Mouse (Mus musculus) right cerebral cortex, adult 2 months (tissue): ENCODE measurements at regions not wholly inside any gene's neighbourhood (a gene's known extent, or its start where the extent isn't known, plus 50 kb on each side); places are given as distances from the start of the nearest gene placed in this dataset.
A peak's percentile ranks its signal among the peaks of the same experiment; 100 is the strongest.
"Not testable (repeated sequence)": the region's sequence is repeated elsewhere in the genome, so short reads cannot be mapped to it uniquely, and the experiment has no call there.

ENCODE experiments used
- DNase-seq, 2 experiments: peaks; one replicate each; pipeline ENCODE4 v3.0.0; 2021 to 2022; ENCODE audit warnings: low spot score in 2 of 2

- not testable (repeated sequence) for DNase-seq
Measured at GRCm38 (mm10) chr16:46811835-46812234, 313.5 kb upstream of the Nectin3 start.

GRCm38 (mm10) chr16:46807476-46807875 lies 309.2 kb upstream of the Nectin3 start:
- no peak for DNase-seq

GRCm38 (mm10) chr16:46776367-46776766 lies 278.0 kb upstream of the Nectin3 start:
- DNase-seq = no peak

DNA sequence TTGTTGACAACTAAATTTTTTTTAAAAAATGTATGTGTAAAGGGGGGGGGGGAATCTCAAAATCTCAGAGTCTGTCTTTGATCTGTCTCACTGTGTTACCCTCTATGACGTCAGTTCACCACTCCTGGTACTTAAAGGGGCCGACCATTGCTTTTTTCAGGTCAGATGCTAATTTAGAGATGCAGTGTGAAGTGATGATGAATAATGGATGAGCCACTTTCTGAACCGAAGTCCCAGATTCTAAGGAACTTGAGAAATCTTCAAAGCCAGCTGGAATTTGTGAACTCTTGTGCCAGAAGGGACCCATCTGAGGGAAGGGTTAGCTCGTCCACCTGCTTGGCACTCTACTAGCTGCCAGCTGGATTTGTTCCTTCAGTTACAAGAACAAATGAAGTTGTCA lies 271.1 kb upstream of the Nectin3 start:
- DNase-seq = peak; percentile 2 to 9

DNA sequence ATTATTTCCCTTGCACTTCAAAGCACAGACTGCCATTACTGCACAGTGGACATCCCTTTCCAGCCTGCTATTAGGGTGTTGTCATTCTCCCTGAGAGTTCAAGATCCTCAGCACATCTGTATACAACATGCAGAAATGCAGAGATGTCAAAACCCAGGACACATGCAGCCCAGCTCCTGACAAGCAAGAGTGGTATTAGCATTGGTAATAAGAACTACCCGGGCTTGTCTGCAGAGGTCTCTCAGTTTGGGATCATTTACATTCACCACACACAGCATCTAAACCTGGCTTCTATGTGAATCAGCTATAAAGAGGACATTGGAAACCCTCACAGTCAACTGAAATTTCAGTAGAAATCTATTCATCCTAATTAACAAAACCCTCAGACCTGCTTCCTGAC lies 270.1 kb upstream of the Nectin3 start:
- DNase-seq = no peak

GRCm38 (mm10) chr16:46735140-46735539 lies 236.8 kb upstream of the Nectin3 start:
- no peak for DNase-seq

- no peak for DNase-seq
Measured at GRCm38 (mm10) chr16:46728424-46728823, 230.1 kb upstream of the Nectin3 start.

DNA sequence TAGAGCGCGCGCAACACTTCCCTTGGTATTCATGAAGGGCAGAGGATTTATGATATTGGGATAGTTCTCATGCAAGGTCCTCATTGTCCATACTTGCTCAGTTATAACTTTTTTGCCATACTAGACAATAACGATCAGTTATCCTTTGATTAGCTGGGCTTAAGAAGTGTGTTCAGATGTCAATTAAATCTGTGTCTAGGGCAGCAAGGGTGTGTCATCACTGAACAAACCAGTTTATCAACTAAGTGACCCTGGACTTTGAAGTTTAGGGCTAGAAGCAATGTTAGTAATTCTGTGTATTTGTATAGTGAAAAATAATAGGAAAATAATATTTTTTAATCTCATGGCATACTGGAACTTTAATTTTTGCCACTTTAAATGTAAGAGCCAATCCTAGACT lies 225.3 kb upstream of the Nectin3 start:
- DNase-seq = no peak

- DNase-seq = no peak
Measured at GRCm38 (mm10) chr16:46679787-46680186, 181.5 kb upstream of the Nectin3 start.

DNA sequence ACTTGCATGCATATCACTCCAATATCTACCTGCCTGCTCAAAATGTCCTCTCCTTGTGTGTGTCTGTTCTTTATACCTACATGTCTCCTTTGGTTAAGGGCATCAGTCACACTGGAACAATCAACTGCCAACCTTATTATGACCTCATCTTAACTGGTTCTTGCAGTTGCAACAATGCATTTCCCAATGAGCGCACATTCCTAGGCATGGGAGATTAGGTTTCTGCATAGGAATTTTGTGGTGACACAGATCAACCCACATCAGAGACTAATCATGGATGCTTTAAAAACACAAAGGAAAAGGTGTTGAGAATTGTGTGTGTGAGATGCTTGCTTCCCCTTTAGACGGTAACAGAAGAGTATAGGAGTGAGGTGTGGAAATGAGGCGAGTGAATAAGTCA lies 171.3 kb upstream of the Nectin3 start:
- DNase-seq = no peak

DNA sequence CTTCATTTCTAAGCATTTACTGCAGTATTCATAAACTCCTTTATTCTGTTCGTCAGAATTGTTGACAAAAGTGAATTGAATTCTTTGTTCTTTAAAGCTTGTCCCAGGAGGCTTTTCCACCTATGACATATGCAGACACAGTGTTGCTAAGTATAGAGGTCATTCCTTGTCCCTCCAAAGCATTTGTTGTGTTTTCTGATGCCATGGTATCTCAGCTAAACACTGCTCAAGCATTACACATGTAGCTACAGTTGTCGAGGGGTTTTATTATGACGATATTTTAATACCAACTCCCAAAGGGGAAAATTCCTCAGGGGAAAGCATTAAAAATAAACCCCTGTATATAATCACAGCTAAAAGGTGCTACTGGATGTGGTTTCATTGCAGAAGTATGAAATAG lies 167.2 kb upstream of the Nectin3 start:
- no peak for DNase-seq

DNA sequence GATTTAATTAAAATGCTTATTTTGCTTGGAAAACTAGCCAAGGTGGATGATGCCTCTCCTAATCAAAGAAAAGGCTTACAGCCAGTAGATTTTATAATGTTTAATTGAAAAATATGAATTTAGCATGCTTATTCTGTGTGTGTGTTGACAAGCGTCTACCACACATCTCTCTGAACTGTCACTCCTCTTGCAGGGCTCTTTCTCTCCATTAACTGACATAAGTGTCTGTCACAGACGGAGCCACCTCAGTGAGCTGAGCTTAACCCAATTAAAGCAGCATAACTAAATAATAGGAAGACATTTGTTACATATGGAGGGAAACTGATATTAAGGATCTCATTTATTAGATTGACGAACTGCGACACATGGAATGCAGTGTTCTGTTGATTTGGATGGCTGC lies 164.7 kb upstream of the Nectin3 start:
- no peak for DNase-seq

- no peak for DNase-seq
Measured at GRCm38 (mm10) chr16:46655041-46655440, 156.7 kb upstream of the Nectin3 start.

GRCm38 (mm10) chr16:46625807-46626206 lies 127.5 kb upstream of the Nectin3 start:
- no peak for DNase-seq

- no peak for DNase-seq
Measured at GRCm38 (mm10) chr16:46623246-46623645, 124.9 kb upstream of the Nectin3 start.

DNA sequence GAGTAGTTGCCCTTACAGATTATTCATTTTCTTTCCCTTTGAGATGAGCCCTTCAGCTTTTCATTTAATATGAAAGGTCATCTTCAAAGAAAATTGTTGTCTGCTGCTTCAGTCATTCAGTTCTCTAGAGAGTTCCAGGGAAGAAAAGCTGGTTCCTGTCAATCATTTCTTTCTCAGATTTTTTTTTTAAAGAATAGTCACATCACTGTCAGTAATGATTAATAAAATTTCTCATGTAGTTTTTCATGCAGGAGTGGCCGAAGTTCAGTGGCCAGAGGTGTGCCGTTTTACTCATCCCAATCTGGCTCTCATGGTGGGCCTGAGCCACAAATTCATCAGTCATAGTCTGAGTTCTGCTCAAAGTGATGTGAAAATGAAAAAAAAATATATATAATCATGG lies 121.5 kb upstream of the Nectin3 start:
- DNase-seq = no peak

DNA sequence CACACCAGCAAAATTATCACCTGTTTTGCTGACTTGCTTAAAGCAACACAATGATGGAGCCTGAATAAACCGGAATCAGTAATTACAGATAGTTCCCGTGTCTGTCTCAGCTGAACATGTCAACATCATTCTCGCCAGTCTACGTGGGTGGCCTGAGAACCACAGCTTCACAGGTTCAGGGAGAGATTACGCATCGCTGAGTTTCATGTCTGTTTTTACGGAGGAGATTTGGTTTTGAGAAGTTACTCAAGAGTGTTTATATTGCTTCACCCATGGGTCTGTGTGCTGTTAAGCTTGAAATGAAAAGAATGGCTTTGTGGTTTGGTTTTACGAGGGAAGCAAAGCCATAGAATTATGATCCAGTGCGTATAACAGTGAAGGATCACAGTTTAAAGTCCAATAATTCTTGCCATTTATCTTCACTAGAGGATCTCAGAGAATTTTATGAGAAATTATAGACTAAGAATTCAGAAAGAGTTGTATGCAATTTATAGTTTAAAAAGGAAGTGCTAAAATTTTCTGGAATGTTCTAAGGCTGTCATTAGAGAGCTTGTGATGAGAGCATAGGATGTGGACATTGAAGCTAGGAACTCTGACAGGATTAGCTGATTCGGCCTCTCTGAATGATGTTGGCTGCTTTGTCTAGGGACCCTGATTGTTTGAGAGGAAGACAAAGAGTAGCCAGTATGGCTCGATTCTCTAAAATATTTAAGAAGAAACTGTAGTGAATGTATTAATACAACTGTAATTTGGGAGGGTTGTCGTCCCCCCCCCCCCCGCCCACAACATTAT lies 119.4 kb upstream of the Nectin3 start:
- no peak for DNase-seq

DNA sequence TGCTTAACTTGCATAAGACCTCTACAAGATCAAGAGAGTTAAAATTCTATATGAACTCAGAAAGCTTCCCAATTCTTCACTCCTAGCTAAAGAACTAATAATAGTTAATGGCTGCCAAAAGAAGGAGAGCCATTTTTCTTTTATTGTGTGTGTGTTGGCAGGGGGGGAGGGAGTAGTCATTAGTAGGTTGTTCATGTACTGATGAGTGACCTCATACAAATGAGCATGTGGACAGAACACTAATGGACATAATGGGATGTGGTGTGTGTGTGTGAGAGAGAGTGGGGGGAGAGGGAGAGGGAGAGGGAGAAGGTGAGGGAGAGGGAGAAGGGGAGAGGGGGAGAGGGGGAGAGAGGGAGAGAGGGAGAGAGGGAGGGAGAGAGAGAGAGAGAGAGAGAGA lies 118.3 kb upstream of the Nectin3 start:
- no peak for DNase-seq

DNA sequence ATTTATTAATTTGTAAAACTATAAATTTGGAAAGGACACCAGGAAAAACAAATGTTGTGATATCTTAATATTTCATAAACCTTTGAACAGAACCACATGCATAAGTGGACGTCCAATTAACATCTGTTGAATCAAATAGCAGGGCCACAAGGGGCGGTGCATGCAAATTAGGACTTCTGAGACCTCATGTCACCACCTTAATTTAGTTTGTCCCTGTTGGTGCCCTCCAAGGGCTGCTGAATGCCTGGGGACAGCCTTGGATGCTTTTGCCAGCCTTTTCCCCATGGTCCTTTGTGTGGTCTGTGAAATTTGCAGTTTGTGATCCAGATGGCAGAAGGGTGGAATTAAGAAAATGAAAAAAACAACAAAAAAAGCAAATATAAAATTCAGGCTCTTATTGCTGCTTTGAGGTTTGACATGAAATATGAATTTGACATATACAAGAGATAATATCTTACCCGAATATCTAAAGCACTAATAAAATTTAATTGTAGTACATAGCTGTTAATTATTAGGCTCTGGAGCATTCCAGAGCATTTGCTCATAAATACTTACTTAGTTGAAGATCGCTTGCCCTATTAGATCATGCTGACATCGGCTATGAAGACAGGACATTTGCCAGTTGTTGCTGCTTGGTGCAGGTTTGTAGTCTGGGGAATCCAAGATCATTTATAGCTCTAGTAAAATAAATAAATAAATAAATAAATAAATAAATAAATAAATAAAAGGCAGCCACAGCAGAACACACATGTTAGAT lies 114.9 kb upstream of the Nectin3 start:
- DNase-seq = no peak

DNA sequence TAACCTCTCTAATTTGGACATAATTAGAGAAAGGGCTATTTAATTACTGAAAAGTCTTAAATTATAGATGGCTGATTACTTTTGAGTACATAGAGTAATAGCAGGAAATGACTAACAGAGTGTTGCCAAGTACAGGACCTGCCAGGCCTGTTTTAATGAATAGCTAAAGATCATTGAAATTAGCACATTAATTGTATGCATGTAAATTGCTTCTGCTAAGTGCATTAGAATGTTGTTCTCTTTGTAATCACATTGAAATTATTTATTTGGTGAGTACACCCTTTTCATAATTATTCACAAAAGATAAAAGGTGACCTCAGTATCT lies 107.5 kb upstream of the Nectin3 start:
- no peak for DNase-seq

DNA sequence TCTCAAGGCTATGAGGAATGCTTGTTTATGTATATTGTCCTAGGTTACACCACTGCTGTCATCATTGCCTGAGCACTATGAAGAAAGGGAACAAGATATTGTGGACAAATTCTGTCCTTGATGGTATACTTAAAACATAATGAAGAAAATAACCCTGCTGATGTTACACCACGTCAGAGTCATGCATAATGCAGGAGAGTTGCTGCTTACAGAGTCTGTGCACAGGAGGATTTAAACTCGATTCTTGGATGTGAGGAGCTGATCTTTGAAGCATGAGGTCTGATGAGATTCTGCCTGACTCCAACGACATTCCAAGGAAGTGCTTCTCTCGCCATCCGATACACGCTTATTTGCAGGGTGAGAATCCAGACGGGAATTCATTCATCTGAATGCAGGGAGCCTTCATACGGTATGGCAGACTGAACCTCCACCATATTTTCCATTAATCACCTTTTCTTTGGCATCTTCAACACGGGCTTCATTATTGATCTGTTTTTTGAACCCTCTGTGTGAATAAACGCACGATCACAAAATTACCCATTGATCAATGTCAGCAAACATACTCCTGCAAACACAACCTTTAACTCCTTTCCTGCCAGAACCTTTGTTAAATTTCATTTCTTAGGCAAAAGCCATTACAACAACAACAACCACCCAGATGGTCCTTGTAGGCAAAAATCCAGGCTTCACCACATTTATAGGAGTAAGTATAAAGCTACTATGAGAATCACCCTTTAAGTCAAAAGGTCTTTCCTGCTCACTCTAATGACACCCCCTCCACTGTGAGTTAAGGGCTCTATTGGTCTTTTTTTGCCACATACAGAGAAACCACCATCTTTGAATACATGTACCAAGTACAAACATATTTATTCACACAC lies 106.9 kb upstream of the Nectin3 start:
- DNase-seq = no peak

- DNase-seq = no peak
Measured at GRCm38 (mm10) chr16:46592618-46593253, 94.4 kb upstream of the Nectin3 start.
